Mouse (Mus musculus) liver, embryonic 14.5 days (tissue): ENCODE results near the gene Prelp.

Experiments
- CTCF ChIP-seq: IDR thresholded peaks from 2 replicates; pipeline ENCODE4 v1.5.1; 2016; ENCODE audit warnings: antibody characterized with exemption, low read depth, control low read depth
- EP300 ChIP-seq: IDR thresholded peaks from 2 replicates; pipeline ENCODE4 v1.6.1; 2016; ENCODE audit warnings: antibody characterized with exemption, low read depth

- TF ChIP-seq CTCF (no peak), EP300 (no peak)
These were observed 18.5 kb upstream of the Prelp start for GRCm38 (mm10) chr1:133939708-133940107.
